Mouse (Mus musculus) ES-Bruce4 (cell line): ENCODE measurements around the gene Klk4. TPM values are rescaled to one million over a fixed set of nuclear protein-coding genes. Genes with fewer than 3 reads are reported as not detected.

Source experiments
- H3K27ac ChIP-seq: 2 replicates; pipeline ENCODE4 v1.5.1; 2012; ENCODE audit warnings: low read length, inconsistent platforms; ENCODE audit not compliant: insufficient read depth
- H3K27me3 ChIP-seq: 2 replicates; pipeline ENCODE4 v1.6.1; 2012; ENCODE audit warnings: mild to moderate bottlenecking, low read length, inconsistent platforms; ENCODE audit not compliant: control insufficient read depth, poor library complexity, insufficient read depth, severe bottlenecking
- H3K36me3 ChIP-seq: 2 replicates; pipeline ENCODE4 v1.6.1; 2012; ENCODE audit warnings: inconsistent platforms, mild to moderate bottlenecking, low read length, moderate library complexity; ENCODE audit not compliant: control insufficient read depth, poor library complexity, insufficient read depth, severe bottlenecking
- H3K4me1 ChIP-seq: one replicate; pipeline ENCODE4 v1.8.1; 2011; ENCODE audit warnings: low read length; ENCODE audit not compliant: control insufficient read depth, insufficient read depth
- H3K4me3 ChIP-seq: 2 replicates; pipeline ENCODE4 v1.5.1; 2011; ENCODE audit warnings: low read depth, mild to moderate bottlenecking, low read length
- H3K9ac ChIP-seq: 2 replicates; pipeline ENCODE4 v1.6.1; 2012; ENCODE audit warnings: low read depth, mild to moderate bottlenecking, inconsistent platforms; ENCODE audit not compliant: poor library complexity, severe bottlenecking
- H3K9me3 ChIP-seq: replicated peaks from 2 replicates; pipeline ENCODE4 v1.6.1; 2012; ENCODE audit warnings: mild to moderate bottlenecking, low read length, inconsistent platforms; ENCODE audit not compliant: control insufficient read depth, poor library complexity, insufficient read depth, severe bottlenecking
- CTCF ChIP-seq: IDR thresholded peaks from one replicate; pipeline ENCODE4 v1.8.1; 2011; ENCODE audit warnings: low read depth, low read length
- EP300 ChIP-seq: IDR thresholded peaks from 2 replicates; pipeline ENCODE4 v1.6.1; 2011; ENCODE audit warnings: low read depth, low read length; ENCODE audit not compliant: insufficient read depth
- POLR2A ChIP-seq: IDR thresholded peaks from one replicate; pipeline ENCODE4 v1.8.1; 2011; ENCODE audit warnings: low read length; ENCODE audit not compliant: insufficient read depth
- polyA plus RNA-seq: library from polyadenylated mRNA; stranded (reverse); fragments of >200 nt; gene quantifications from 2 replicates; pipeline ENCODE4 v1.2.4, GENCODE M21; 2011; ENCODE audit warnings: low read depth; ENCODE audit not compliant: missing spikeins, insufficient read depth, insufficient read length

Gene Klk4
- not detected in 2 replicates for polyA plus RNA-seq

- no peaks in the 10 kb centered on the region for H3K9me3 ChIP-seq
- H3K4me1 ChIP-seq = peaks cover 3% of the 10 kb centered on the region
- TF ChIP-seq CTCF (no peak), EP300 (no peak), POLR2A (no peak)
- H3K27ac ChIP-seq = no peak within 1 kb of the TSS
- no peaks in the 10 kb centered on the region for H3K36me3 ChIP-seq
- no peak within 1 kb of the TSS for H3K9ac ChIP-seq
- H3K4me3 ChIP-seq = no peak within 1 kb of the TSS
- no peaks in the 10 kb centered on the region for H3K27me3 ChIP-seq
Observed at GRCm38 (mm10) chr7:43880912-43881311, at the start of gene Klk4. Klk4 (plus strand) TSS chr7:43881160.

- H3K9ac ChIP-seq = no peak within 1 kb of the TSS
- H3K27me3 ChIP-seq = no peaks in the 10 kb centered on the region
- no peaks in the 10 kb centered on the region for H3K36me3 ChIP-seq
- TF ChIP-seq POLR2A (no peak), CTCF (no peak), EP300 (no peak)
- no peak within 1 kb of the TSS; the same call in 1 of the 2 replicates for H3K4me3 ChIP-seq
- no peaks in the 10 kb centered on the region for H3K9me3 ChIP-seq
- H3K4me1 ChIP-seq = no peaks in the 10 kb centered on the region
- H3K27ac ChIP-seq = no peak within 1 kb of the TSS
Observed at GRCm38 (mm10) chr7:43841701-43842100, 39.3 kb upstream of the Klk4 start, which contains the start of gene Klk5. Klk5 (plus strand) TSS chr7:43841971.

- Histone ChIP-seq H3K36me3 (no peaks in the 10 kb centered on the region), H3K27me3 (no peaks in the 10 kb centered on the region), H3K9me3 (no peaks in the 10 kb centered on the region), H3K9ac (no peak overlapping the region), H3K4me3 (no peak overlapping the region), H3K4me1 (no peaks in the 10 kb centered on the region), H3K27ac (no peak overlapping the region)
- no peak for TF ChIP-seq CTCF
- TF ChIP-seq EP300 = no peak
- no peak for TF ChIP-seq POLR2A
Observed at GRCm38 (mm10) chr7:43843801-43844200, 37.2 kb upstream of the Klk4 start.

GRCm38 (mm10) chr7:43851616-43852015 lies 29.3 kb upstream of the Klk4 start:
- Histone ChIP-seq H3K9me3 (no peaks in the 10 kb centered on the region), H3K9ac (no peak overlapping the region), H3K4me1 (peaks cover 9% of the 10 kb centered on the region), H3K27me3 (no peaks in the 10 kb centered on the region), H3K27ac (no peak overlapping the region), H3K4me3 (no peak overlapping the region), H3K36me3 (no peaks in the 10 kb centered on the region)
- TF ChIP-seq POLR2A (no peak), CTCF (no peak), EP300 (no peak)

- Histone ChIP-seq H3K4me1 (peaks cover 9% of the 10 kb centered on the region), H3K4me3 (no peak overlapping the region), H3K27me3 (no peaks in the 10 kb centered on the region), H3K27ac (peak overlapping the region; percentile 46; the same call in 1 of the 2 replicates), H3K9me3 (no peaks in the 10 kb centered on the region), H3K36me3 (no peaks in the 10 kb centered on the region), H3K9ac (no peak overlapping the region)
- TF ChIP-seq EP300 = peak; percentile 87
- no peak for TF ChIP-seq POLR2A
- no peak for TF ChIP-seq CTCF
Observed at GRCm38 (mm10) chr7:43854642-43855380, 26.1 kb upstream of the Klk4 start.

- Histone ChIP-seq H3K9ac (no peak overlapping the region), H3K4me3 (no peak overlapping the region), H3K27me3 (no peaks in the 10 kb centered on the region), H3K36me3 (no peaks in the 10 kb centered on the region), H3K4me1 (peaks cover 9% of the 10 kb centered on the region), H3K9me3 (no peaks in the 10 kb centered on the region), H3K27ac (no peak overlapping the region; the same call in 1 of the 2 replicates)
- TF ChIP-seq POLR2A = no peak
- TF ChIP-seq CTCF = no peak
- TF ChIP-seq EP300 = no peak
Observed at GRCm38 (mm10) chr7:43855709-43856108, 25.3 kb upstream of the Klk4 start.
